Mouse (Mus musculus) limb, embryonic 14.5 days (tissue): ENCODE results near the gene Asic2. TPM values are rescaled to one million over a fixed set of nuclear protein-coding genes. Genes with fewer than 3 reads are reported as not detected.

Experiments used
- ATAC-seq: fragments of 200-750 bp; cut with Nextera tagmentation; 2 replicates; pipeline ENCODE4 v1.8.0; 2017; ENCODE audit warnings: low read depth, moderate number of reproducible peaks, moderate TSS enrichment; ENCODE audit not compliant: low FRiP score
- DNase-seq: peaks from one replicate; pipeline ENCODE4 v3.0.0-alpha.2; 2015; ENCODE audit warnings: low spot score
- H3K27ac ChIP-seq: fragments of 300-500 bp; sonication (generic); replicated peaks from 2 replicates; pipeline ENCODE4 v1.5.1; 2014; ENCODE audit warnings: low read depth, mild to moderate bottlenecking, low read length, moderate library complexity, mixed read lengths
- H3K27me3 ChIP-seq: fragments of 300-500 bp; sonication (generic); 2 replicates; pipeline ENCODE4 v1.6.1; 2014; ENCODE audit warnings: low read length, mixed read lengths; ENCODE audit not compliant: control insufficient read depth, insufficient read depth
- H3K36me3 ChIP-seq: fragments of 300-500 bp; sonication (generic); 2 replicates; pipeline ENCODE4 v1.6.1; 2014; ENCODE audit warnings: mild to moderate bottlenecking, low read length, moderate library complexity, mixed read lengths; ENCODE audit not compliant: control insufficient read depth, insufficient read depth
- H3K4me1 ChIP-seq: fragments of 300-500 bp; sonication (generic); 2 replicates; pipeline ENCODE4 v1.6.1; 2014; ENCODE audit warnings: antibody characterized with exemption, low read length, mixed read lengths; ENCODE audit not compliant: control insufficient read depth, insufficient read depth
- H3K4me2 ChIP-seq: fragments of 300-500 bp; sonication (generic); replicated peaks from 2 replicates; pipeline ENCODE4 v1.6.1; 2014; ENCODE audit warnings: low read depth, mild to moderate bottlenecking, low read length, moderate library complexity; ENCODE audit not compliant: severe bottlenecking
- H3K4me3 ChIP-seq: fragments of 300-500 bp; sonication (generic); replicated peaks from 2 replicates; pipeline ENCODE4 v1.5.1; 2014; ENCODE audit warnings: low read length
- H3K9ac ChIP-seq: fragments of 300-500 bp; sonication (generic); 2 replicates; pipeline ENCODE4 v1.6.1; 2014; ENCODE audit warnings: mild to moderate bottlenecking, low read depth, low read length, moderate library complexity; ENCODE audit not compliant: severe bottlenecking
- H3K9me3 ChIP-seq: fragments of 300-500 bp; sonication (generic); 2 replicates; pipeline ENCODE4 v1.6.1; 2016; ENCODE audit warnings: low read length; ENCODE audit not compliant: control insufficient read depth
- POLR2A ChIP-seq: fragments of 200-500 bp; IDR thresholded peaks from 2 replicates; pipeline ENCODE4 v1.8.0; 2012; ENCODE audit warnings: inconsistent platforms, mild to moderate bottlenecking, moderate library complexity, borderline replicate concordance; ENCODE audit not compliant: insufficient read depth, insufficient read length; ENCODE audit errors: extremely low read depth
- WGBS: fragments of 180-500 bp; shearing (Covaris S2); extraction: QIAGEN DNeasy Blood & Tissue Kit; methylation state at CpG from one replicate; pipeline ENCODE4 v1.1.7; 2014; 5-methylcytosine and 5-hydroxymethylcytosine counted together
- polyA plus RNA-seq, 2 experiments: library from polyadenylated mRNA; depleted of rRNA in 1 of 2; stranded (reverse) in 1 of 2; unstranded in 1 of 2; fragments of >200 nt; fragmentation: Nextera tagmentation in 1 of 2; extraction: Ambion mirVana in 1 of 2; gene quantifications; 2 replicates each; pipeline versions ENCODE4 v1.2.1 to v1.2.3; 2012 to 2014

Gene Asic2
- polyA plus RNA-seq, 2 experiments, result 0.72 to 1.3 TPM

GRCm38 (mm10) chr11:81041671-81042070 lies 926.6 kb downstream of the Asic2 start:
- Histone ChIP-seq H3K9me3 (no peaks in the 10 kb centered on the region), H3K4me3 (no peak overlapping the region), H3K4me2 (no peak overlapping the region), H3K27me3 (no peaks in the 10 kb centered on the region), H3K9ac (no peak overlapping the region), H3K36me3 (no peaks in the 10 kb centered on the region), H3K27ac (no peak overlapping the region), H3K4me1 (no peaks in the 10 kb centered on the region)
- TF ChIP-seq POLR2A, result no peak
- 63% methylated on average over 3 of the region's 3 CpGs for WGBS
- ATAC-seq, result no peak
- no peak for DNase-seq

DNA sequence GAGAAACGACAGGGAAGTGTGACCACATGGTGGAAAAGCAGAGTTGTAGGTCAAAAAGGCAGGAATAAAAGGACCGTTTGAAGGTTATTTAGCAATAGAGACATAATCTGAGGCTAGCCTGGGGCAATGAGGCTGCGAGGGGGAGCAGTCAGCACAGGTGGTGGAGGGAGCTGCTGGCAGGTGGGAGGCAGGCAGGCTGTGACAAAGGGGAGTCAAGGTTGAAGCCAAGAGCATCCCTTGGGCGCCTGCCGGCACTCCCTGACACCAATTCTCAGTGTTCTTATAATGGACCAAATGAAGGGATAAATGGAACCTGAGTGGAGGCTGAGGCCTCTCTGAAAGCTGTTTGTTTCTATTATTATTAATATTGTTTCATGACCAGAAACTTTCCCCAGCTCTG lies 928.3 kb downstream of the Asic2 start:
- Histone ChIP-seq H3K4me2 (no peak overlapping the region), H3K4me3 (no peak overlapping the region), H3K9me3 (no peaks in the 10 kb centered on the region), H3K9ac (no peak overlapping the region), H3K36me3 (no peaks in the 10 kb centered on the region), H3K27me3 (no peaks in the 10 kb centered on the region), H3K4me1 (no peaks in the 10 kb centered on the region), H3K27ac (no peak overlapping the region)
- ATAC-seq (no peak), DNase-seq (no peak)
- 54% methylated on average over 5 of the region's 5 CpGs for WGBS
- TF ChIP-seq POLR2A, result no peak

GRCm38 (mm10) chr11:81032151-81032550 lies 936.1 kb downstream of the Asic2 start:
- no peaks in the 10 kb centered on the region for H3K4me1 ChIP-seq
- 88% methylated on average over 3 of the region's 3 CpGs for WGBS
- H3K9me3 ChIP-seq, result no peaks in the 10 kb centered on the region
- H3K36me3 ChIP-seq, result no peaks in the 10 kb centered on the region
- H3K4me3 ChIP-seq, result no peak overlapping the region
- H3K9ac ChIP-seq, result no peak overlapping the region
- H3K4me2 ChIP-seq, result no peak overlapping the region
- no peak overlapping the region for H3K27ac ChIP-seq
- ATAC-seq (no peak), DNase-seq (no peak)
- no peak for TF ChIP-seq POLR2A
- H3K27me3 ChIP-seq, result no peaks in the 10 kb centered on the region

GRCm38 (mm10) chr11:81014776-81015175 lies 953.5 kb downstream of the Asic2 start:
- Histone ChIP-seq H3K9me3 (no peaks in the 10 kb centered on the region), H3K4me3 (no peak overlapping the region), H3K9ac (no peak overlapping the region), H3K27me3 (no peaks in the 10 kb centered on the region), H3K27ac (no peak overlapping the region), H3K4me1 (no peaks in the 10 kb centered on the region), H3K36me3 (no peaks in the 10 kb centered on the region), H3K4me2 (no peak overlapping the region)
- no peak for DNase-seq
- ATAC-seq, result no peak
- 92% methylated on average over 8 of the region's 8 CpGs for WGBS
- TF ChIP-seq POLR2A, result no peak

GRCm38 (mm10) chr11:81013501-81013900 lies 954.8 kb downstream of the Asic2 start:
- Histone ChIP-seq H3K36me3 (no peaks in the 10 kb centered on the region), H3K4me3 (no peak overlapping the region), H3K4me1 (no peaks in the 10 kb centered on the region), H3K9ac (no peak overlapping the region), H3K9me3 (no peaks in the 10 kb centered on the region), H3K27ac (no peak overlapping the region), H3K4me2 (no peak overlapping the region), H3K27me3 (no peaks in the 10 kb centered on the region)
- DNase-seq (no peak), ATAC-seq (no peak)
- no peak for TF ChIP-seq POLR2A
- WGBS, result 86% methylated on average over 6 of the region's 6 CpGs

GRCm38 (mm10) chr11:81010766-81011165 lies 957.5 kb downstream of the Asic2 start:
- Histone ChIP-seq H3K9ac (no peak overlapping the region), H3K4me2 (no peak overlapping the region), H3K4me1 (no peaks in the 10 kb centered on the region), H3K9me3 (no peaks in the 10 kb centered on the region), H3K27ac (no peak overlapping the region), H3K4me3 (no peak overlapping the region), H3K27me3 (no peaks in the 10 kb centered on the region), H3K36me3 (no peaks in the 10 kb centered on the region)
- 40% methylated on average over 7 of the region's 7 CpGs for WGBS
- ATAC-seq, result no peak
- no peak for DNase-seq
- TF ChIP-seq POLR2A, result no peak
